Mouse (Mus musculus) CD4-positive helper T cell, adult 2 months (primary cell): ENCODE results near the gene Hist1h2af.

Experiments used
- DNase-seq: peaks from one replicate; pipeline ENCODE4 v3.0.0-alpha.2; 2012; ENCODE audit warnings: low read depth, missing footprints, low spot score

Hist1h2af gene

GRCm38 (mm10) chr13:23576906-23577639 lies 43.4 kb downstream of the Hist1h2af start:
- no peak for DNase-seq

- no peak for DNase-seq
These were observed 44.1 kb downstream of the Hist1h2af start for GRCm38 (mm10) chr13:23577835-23578234.

- peak; percentile 93 for DNase-seq
These were observed 47.9 kb downstream of the Hist1h2af start, which contains the start of gene Hist1h4d for GRCm38 (mm10) chr13:23581408-23582218. Gene Hist1h4d, plus strand, starts transcription at chr13:23581598.

GRCm38 (mm10) chr13:23582219-23583056 lies 48.7 kb downstream of the Hist1h2af start:
- no peak for DNase-seq

- no peak for DNase-seq
These were observed 49.8 kb downstream of the Hist1h2af start for GRCm38 (mm10) chr13:23583387-23584068.
